Mouse (Mus musculus): ENCODE results near the gene Ccdc85c.

DNA sequence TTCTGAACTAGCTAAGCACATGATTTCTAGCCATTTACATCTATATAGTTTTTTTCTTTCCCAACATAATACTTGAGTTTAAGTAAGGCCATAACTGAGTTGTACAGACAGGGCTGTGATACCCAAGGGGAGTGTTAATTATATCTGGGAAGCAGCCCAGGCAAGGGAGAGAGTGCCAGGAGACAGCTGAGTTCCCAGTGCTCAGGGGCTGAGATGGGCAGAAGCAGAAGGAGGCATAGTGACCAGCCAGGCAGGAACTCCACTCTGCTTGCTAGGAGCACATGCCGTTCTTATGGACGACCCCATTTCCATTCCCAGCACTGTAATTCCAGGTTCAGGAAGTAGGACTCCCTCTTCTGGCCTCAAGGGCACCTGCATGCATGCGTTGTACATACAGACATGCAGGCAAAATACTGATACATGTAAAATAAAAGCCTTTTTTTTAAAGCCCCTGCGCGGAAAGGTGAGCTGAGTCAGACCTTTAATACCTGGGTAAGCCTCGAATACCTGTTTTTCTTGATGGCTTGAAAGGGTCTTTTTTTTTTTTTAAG is 87.6 kb downstream of the Ccdc85c start:
- TF ChIP-seq CTCF (IDR thresholded peaks at IDR 0.05; ENCODE audit: control insufficient read depth, insufficient read depth, insufficient read length) (no peak), MAX (IDR thresholded peaks at IDR 0.05) (no peak), MYOG (IDR thresholded peaks at IDR 0.05; ENCODE audit: control insufficient read depth, extremely low read depth, insufficient read length) (no peak), USF1 (IDR thresholded peaks at IDR 0.05; ENCODE audit: low read depth) (no peak), MYOD1 (IDR thresholded peaks at IDR 0.05; ENCODE audit: control insufficient read depth, insufficient read length, low read depth) (no peak), CEBPB (IDR thresholded peaks at IDR 0.05; ENCODE audit: low read depth) (no peak)
